Mouse (Mus musculus): Measurements from ENCODE around the gene Maml2.

DNA sequence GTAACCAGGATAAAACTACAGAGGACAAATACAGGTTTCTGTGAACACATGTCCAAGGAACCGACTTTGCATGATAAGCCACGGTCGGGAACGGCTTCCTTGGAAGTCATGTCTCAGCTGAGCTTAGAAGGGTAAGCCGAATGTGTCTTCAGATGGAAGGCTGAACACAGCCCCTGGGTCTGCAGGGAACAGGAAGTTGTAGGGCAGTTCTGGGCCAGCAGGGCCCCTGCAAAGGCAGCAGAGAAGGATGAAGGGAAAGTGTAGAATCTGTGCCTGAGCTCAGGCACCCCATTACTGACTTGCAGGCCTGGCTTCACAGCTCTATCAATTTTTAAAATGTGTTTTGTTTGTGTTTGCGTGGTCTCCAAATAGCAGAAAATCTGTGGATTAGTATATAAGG is 171.0 kb downstream of the Maml2 start:
- TF ChIP-seq TCF12 (IDR thresholded peaks at IDR 0.05; ENCODE audit: insufficient read depth, poor library complexity, severe bottlenecking) (no peak), CEBPB (IDR thresholded peaks at IDR 0.05; ENCODE audit: insufficient read depth, poor library complexity, severe bottlenecking) (no peak), MAX (IDR thresholded peaks at IDR 0.05; ENCODE audit: low read depth) (no peak)
